Mouse (Mus musculus) adipose tissue, adult 10 weeks (tissue): Measurements from ENCODE around the gene Tet3. TPM values are rescaled to one million over a fixed set of nuclear protein-coding genes. Genes with fewer than 3 reads are reported as not detected.

ENCODE experiments used
- polyA plus RNA-seq: library from polyadenylated mRNA; stranded (reverse); fragments of 350-450 nt; fragmentation: Illumina TruSeq; extraction: RNeasy Lipid Tissue Mini Kit (QIAGEN cat#74804); gene quantifications from one replicate; pipeline ENCODE4 v1.2.3, GENCODE M21; 2014; ENCODE audit warnings: low read depth, low replicate concordance

Tet3 gene
- 17.2 TPM for polyA plus RNA-seq

DNA sequence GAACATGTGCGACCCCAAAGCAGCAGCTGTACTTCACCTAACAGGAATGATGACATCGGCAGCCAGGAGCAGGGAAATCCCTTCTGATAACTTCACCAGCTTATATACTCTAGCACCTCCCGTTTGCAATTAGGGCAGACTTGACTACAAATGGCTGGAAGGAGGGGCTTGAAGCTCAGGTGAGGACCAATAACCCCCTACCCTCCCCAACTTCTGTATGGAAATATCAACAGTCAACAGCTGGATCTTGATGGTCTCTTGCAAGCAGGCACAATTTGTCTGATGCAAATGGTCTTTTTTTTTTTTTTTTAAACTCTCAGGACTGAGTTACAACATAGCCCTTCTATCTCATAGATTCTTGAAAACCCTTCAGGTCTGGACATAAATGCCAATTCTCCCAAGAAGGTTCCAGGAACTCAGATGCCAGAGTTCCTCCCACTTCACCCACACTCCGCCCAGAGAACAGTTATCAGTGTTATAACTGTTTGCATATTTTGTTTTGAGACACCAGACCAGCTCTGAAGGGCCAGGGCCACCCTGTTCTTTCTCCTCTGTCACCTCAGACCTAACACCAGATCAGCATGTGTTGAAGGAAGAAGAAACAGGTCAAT is at the start of gene Tet3:
Tet3 (minus strand) TSS at position 51 of the 611 bp plus-strand sequence.

DNA sequence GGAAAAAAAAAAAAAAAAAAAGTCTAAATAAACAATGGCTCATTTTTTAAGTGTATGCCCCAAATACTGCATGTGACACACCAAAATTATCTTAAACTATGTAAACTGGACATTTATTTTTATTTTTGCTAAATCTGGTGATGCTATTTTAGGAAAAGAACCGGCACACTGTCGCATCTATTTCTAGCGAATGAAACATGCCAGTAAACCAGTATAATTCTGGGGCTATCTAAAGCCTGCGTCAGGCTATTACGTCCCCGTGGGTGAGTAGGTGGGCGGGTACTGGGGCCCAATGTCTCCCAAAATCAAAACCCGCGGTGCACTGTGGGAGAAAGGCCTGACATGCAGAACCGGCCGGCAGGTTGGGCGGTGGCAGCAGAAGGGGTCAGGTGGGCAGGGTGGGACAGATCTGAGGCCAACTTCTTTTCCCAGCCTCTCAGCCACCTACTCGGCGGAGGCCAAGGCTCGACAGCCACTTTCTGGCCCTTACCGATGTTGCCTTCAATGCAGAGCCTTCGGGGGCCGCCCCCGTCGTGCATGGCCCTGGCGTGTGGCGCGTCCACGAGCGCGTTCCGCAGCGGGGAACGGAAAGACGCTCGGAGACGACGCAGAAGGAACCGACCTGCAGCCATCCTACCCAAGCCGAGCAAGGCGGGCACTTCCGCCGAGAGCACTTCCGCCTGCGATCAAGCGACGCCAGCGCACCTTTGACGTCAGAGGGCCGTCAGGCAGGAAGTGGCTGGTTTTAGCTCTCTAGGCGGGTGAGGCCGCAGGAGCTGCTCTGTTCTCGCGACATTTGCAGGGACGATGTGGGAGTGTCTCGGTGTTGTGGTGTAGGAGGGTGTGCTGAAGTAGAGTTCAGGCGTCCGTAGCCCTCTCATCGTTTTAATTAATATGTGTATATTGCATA is 47.6 kb upstream of the Tet3 start, which contains the start of gene Dguok:
Dguok (minus strand) TSS at position 712 of the 910 bp plus-strand sequence.

DNA sequence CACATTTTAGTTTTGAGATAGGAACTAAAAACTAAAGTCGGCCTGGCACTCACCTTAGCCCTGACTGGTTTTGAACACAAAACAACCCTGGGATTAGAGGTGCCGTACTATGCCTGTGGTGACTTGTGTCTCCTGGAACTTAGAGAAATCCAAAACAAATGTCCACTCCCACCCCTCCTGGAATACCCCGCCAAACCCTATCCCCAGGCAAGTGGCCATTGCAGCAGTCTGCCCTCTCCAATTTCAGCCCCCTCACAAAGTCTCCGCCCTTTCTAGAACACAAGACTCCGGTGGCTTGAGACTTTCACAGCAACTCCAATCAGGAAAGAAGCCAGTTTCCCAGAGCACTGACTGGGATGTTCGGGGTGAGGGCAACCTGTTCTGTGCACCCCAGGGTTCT is 110.0 kb downstream of the Tet3 start, which contains the start of gene Bola3:
Bola3 (plus strand) TSS at position 275 of the 400 bp plus-strand sequence.

DNA sequence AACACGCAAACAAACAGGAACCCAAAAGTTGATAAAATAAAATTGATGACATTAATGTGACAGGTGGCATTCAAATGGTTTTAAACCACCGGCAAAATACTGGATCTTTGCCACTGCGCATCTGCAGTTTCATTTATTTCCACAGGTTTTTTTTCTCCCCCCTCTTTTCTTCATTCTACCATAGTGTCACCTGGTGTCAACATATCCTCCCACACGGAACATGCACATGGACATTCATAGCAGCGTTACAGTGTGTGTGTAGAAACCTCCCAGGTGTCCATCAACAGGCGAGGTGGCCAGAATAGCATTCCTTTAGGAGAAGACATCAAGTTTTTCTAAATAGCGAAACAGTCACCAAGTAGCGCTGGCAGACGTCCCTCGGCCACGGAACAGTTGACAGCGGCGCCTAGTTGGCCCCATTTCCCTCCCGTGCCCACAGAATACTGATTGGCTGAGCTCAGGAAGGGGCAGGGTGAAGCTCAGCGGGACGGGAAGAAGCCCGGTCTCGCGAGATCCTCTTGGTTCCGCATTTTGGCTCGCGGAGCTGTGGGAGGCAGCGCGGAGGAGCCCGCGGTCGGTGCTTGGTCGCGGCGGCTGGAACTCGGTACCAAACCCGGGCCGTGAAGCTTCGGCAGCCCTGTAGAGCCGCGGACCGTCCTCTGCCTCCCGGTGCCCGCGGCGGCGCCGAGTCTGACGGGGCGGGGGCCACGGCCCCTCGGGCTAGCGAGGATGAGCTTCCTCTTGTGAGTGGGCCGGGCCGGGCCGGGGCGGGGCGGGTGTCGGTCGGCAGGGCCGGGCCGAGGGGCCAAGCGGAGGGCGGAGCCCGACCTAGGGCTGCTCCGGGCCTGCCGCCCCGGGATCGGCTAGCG is 133.1 kb downstream of the Tet3 start, which contains the start of the genes Mthfd2 and Mob1a:
Mthfd2 (minus strand) TSS at position 384 of the 869 bp plus-strand sequence.
Mob1a (plus strand) TSS at position 492 of the 869 bp plus-strand sequence.

Other genes with a start within 250 kb of the Tet3 start
- 1.2 TPM for gene Slc4a5, start 239.3 kb downstream of the Tet3 start, polyA plus RNA-seq
- gene Mthfd2, start 133.2 kb downstream of the Tet3 start, polyA plus RNA-seq, result 87.5 TPM
- 79.4 TPM for gene Mob1a, start 133.1 kb downstream of the Tet3 start, polyA plus RNA-seq
- 72.0 TPM for gene Bola3, start 109.9 kb downstream of the Tet3 start, polyA plus RNA-seq
- gene Dguok, start 47.9 kb upstream of the Tet3 start, polyA plus RNA-seq, result 54.3 TPM
- gene Actg2, start 77.2 kb upstream of the Tet3 start, polyA plus RNA-seq, result 787 TPM
- 24.4 TPM for gene Stambp, start 113.6 kb upstream of the Tet3 start, polyA plus RNA-seq
- not detected for gene Clec4f, start 197.1 kb upstream of the Tet3 start, polyA plus RNA-seq
- gene Cd207, start 218.8 kb upstream of the Tet3 start, polyA plus RNA-seq, result not detected